Mouse (Mus musculus) embryo, embryonic 10.5 days (tissue): ENCODE measurements at regions not wholly inside any gene's neighbourhood (a gene's known extent, or its start where the extent isn't known, plus 50 kb on each side); places are given as distances from the start of the nearest gene placed in this dataset.
A peak's percentile ranks its signal among the peaks of the same experiment; 100 is the strongest.

Experiments used
- DNase-seq: peaks from one replicate; pipeline ENCODE4 v3.0.0-alpha.2; 2015; ENCODE audit warnings: low spot score

DNA sequence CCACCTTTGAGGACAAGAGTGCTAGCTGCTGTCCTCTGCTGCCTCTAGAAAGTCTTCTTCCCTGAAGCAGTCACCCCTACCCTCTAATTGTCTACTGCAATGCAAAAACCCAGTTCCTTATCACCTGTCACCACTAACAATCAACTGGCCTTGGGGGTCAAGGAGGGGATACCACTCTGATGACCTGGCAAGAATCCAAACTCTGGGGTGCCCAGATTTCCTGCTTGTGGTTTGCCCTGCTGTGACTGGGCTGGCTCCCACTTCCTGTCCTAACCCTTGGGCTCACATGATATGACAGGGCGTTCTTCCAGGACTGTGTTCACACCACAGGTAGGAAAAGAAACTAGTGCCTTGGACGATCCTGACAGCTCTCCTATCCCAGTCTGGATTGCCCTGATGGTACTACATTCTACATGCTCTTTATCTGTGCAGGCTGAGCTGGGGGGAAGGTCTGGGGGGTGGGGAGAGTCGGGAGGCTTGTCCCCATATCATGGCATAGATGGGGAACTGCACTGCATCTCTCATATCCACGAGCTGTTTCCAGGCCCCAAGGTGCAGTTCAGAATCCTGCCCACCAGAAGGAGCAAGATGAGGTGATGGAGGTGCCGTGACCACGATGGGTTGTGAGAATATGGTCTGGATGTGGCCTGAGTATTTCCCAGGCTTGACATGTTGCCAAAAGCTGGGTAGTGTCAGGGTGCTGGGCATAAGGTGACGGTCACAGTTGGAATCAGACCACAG is 81.0 kb downstream of the Maf start:
- no peak for DNase-seq

DNA sequence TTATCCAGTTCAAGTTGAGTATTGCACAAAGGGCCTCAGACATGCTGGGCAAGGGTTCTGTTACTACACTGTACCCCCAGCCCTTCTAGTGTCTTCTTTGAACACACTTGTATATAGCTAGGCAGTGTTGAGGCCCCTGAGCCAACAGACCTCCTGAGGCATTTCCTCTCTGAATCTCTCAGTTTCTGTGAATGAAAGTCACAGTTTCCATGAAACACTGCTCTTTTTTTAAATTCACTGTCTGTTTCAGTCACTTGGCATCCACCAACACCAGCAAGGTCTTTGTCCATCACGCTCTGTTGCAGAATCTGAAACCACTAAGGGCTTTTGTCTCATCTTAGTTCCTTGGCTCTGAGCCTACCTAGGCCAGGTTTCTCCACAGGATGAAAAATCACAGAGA is 82.5 kb downstream of the Maf start:
- DNase-seq: no peak

DNA sequence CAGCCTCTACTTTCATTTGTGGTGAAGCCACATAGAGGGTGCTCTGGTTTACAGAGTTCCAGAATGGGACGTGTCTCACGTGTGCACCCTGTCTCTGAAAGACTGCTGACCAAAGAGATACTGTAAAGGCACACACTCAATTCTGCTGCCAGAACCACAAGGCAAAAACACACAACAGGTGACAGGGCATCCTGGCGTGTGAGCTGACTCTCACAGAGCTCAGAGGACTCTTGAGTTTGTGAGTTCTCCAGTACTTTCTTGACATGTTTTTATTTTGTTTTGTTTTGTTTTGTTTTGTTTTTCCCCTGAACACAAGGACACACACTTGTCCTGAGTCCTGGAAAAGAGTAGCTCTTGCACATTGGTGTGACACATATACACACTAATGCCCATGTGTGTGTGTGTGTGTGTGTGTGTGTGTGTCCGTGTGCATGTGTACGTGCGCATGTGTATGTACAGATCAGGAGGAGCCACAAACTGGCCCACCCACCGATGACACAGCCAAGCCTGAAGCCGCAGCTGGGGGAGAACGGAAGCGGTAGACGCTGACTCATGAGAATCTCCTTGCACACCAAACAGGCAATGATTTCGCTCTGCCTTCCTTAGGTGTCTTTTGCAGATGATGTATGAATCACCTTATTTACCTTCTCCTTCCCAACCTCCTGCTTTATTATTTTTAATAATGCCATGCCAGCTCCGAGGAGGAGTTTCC is 89.4 kb downstream of the Maf start:
- DNase-seq: peak; percentile 5

DNA sequence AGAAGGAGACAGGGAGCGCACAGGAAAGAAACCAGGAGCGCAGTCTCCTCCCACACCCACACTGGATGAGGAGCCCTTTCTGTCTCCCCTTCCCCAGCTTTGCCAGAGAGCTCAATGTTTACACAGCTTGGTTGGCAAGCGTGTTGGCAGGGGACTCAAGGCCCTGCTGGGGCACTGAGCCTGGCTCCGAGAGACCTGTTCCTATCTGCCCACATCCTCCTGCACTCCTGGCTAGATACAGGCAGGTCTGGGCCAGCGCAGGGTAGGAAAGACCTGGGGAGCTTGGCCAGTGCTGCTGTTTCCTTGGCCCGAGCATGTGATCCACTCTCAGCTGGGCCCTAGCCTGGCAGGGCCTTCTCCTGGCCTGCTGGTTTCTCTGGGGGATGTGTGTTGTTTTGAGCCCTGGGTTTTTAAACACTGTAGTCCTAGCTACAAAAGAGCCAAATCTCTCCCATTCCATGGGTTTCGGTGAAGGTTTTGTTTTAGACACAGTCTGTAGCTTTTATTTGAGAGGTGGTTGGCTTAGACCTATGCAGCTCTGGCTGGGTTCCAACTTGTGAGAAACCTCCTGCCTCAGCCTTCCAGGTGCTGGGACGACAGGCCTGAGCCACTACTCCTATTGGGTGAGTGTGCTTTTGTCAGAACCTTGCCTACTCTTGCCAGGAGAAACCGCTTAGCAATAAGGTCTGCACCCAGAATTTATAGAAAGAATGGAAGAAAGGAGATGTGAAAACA is 90.6 kb downstream of the Maf start:
- DNase-seq: no peak

DNA sequence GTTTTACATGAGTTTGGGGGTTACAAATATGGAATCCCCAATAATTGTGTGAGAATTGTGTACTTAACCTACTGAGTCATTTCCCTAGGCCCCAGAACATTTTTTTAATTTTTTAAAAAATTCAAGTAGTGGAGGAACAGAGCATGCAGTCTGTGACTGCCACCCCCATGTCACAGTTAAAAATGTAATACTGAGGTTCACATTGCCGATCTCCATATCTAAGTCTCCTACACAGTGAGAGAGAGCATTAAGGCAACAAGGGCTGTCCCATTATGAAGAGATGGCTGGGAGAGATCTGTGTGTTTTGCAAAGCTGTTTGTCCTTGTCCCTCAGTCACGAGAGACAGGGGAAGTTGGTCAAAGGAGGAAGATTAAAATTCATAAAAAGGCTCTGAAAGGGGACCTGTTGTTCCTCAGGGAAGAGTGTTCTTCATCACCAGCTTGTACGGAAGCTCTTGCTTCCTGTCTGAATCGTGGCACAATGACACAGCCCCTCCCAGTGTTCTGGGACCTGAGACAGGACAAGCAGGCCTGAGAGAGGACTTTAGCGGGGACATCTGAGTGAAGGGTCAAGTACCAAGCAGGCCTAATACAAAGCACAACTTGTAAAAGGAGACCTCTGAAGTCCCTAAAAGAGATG is 93.5 kb downstream of the Maf start:
- DNase-seq: no peak

DNA sequence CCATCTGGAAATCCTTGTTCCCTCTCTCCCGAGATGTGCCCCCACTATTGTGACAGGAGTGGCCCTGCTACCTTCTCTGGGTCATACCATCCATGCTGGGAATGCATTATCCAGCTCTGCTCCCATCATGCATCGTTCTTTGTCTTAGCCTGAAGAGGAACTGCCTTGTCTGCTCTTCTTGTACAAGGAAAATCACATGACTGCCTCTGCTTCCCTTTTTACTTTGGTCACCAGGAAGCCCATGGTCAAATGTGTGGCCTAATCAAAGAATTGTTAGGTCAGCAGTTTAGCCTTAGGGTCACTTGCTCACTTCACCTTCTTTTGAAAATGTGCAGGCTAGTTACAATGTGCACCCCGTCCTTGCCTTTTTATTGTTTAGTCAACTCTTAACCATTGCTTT is 95.5 kb downstream of the Maf start:
- DNase-seq: no peak

DNA sequence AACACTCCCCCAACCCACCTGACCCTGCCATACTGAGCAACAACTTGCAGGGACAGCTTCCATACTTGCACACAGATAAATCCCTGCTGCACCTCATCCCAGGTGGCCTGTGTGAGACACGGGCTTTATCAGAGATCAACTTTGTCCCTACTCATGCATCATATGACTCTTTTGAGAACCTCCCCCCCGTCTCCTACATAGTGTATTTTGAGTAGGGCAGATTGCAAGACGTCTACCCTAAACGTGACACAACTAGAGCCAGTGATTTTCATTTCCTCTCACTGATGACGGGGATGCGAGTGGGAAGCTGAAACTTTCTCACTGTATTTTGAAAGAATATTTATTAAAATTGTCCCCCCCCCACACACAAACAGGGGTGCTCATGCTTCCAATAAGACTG is 107.8 kb downstream of the Maf start:
- no peak for DNase-seq

DNA sequence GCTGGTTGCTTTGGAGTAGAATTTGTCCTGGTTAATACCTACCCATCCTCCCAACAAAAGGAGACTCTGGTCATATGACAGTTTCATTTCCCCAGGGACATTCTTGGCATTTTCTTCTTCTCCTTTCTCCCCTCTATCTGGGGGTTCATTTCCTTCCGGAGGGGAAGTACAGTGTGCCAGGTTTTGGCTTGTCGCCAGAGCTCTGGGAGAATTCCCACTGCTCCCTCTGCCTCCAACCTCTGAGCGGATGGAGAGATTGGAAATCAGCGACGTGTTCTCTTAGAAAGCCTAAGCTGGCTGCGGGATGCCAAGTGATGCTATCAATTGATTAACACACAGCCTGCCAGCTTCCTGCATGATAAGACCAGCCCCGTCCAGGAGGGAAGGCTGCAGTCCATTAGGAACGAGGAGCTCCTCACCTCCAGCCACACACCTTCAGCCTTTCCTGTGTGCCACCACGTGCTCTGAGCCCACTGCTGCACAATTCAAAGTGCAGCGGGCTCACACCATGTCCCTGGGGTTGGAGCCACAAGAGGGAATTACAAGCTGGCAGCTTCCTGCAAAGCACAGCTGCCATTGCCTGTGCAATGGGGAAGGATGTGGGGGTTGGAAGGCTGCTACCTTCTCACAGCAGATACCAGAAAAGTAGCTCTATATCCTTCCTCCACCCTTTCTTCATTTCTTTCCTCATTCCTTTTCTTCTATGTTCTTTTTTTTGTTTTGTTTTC is 110.2 kb downstream of the Maf start:
- DNase-seq: no peak

DNA sequence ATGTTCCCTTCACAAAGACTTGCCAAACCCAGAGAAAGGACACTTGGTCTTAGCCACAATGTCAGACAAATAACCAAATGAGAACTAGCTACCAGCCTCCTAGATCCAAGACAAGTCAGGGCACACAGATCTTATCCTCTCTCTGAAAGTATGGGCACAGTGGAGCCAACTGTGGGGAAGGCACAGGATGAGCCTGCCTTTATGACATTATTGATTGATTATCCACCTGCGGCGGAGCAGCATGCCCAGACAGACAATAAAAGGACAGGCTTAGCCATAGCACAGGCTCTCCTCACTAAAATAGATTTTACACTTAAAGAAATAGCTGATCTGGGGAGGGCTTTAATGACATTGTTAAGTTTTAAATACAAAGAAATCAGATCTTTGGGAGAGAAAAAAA is 117.9 kb downstream of the Maf start:
- DNase-seq: no peak

DNA sequence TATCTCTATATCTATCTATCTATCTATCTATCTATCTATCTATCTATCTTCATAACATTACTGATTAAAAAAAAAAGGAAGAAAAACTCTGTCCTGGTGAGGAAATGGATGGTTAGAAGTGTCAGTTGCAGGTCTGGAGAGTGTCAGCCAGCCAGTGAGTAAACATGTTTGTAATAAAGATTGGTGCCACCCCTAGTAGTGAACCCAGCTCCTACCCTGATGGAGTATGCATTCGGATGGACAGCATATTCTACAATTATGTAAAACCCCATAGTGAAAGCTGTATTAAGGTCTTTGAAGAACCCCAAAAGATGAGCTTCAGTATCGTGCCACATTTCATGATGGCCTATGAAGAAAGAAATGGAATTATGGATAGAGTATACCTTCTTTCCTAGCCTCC is 118.5 kb downstream of the Maf start:
- no peak for DNase-seq

DNA sequence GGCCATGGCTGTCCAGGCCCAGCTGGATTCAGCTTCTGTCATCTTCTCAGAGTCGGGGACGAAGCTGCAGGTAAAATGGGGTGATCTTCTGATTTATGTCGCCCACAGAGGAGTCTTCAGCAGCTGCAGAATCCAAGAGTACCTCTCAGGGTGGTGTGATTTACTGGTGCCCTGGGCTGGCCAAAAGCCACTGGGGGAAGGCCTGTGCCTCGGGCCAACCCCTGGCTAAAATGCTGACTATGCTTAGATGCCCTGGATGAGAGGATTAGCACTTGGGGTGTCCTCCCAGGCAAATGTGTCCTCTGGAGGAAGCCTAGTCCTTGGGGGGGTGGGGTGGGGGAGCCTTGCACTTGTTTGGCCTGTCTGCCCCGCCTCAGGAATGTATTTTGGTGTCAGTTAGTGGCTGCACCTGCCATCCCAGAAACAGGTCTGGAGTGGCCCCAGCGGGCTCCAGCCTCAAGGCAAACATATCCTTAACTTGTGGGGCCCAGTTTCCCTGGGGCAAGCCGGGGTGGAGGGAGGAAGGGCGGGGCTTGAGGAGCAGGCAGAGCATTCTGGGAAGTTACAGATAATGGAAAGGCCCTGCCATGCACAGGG is 123.2 kb downstream of the Maf start:
- no peak for DNase-seq

DNA sequence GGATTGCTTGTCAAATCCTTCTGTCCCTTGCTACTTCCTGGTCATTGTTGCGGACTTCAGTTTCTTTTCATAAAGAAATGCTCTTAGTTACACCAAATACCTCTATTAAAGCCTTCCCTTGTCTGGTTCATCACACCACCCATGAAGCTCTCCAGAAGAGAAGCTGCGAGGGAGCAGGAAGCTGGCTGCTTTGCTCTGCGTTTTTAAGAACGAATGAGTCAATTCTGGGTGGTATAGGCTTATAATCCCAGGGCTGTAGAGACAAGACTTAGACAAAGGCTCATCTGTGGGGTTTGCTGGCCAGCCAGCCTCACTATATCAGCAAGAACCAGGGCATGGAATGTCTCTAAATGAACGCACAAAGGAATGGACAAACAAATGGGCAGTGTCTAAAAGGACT is 124.4 kb downstream of the Maf start:
- no peak for DNase-seq

DNA sequence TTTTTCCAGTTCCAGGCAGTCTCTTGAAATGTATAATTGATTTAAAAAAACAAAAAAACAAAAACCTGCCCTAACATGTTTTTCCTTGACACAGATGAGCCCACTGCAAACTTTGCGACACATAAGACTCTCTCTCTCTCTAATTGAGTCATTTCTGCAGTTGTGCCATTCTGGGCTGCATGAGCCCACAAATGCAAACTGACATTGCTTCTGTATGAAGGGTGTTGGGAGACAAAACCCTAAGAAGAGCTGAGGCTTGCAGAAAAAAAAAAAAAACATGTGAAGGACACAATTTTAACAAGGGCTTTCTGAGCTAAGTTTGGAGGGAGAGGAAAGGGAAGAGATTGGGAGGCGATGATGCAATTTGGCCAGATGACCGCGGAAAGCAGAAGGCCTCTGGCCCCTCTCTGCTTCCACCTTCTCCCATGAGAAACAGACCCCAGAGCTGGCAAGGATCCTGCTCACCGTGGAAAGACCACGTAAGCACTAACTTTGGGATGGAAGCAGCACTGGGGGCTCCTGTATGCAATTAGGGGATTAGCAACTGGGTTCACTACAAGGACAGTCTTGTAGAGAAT is 125.6 kb downstream of the Maf start:
- DNase-seq: no peak

DNA sequence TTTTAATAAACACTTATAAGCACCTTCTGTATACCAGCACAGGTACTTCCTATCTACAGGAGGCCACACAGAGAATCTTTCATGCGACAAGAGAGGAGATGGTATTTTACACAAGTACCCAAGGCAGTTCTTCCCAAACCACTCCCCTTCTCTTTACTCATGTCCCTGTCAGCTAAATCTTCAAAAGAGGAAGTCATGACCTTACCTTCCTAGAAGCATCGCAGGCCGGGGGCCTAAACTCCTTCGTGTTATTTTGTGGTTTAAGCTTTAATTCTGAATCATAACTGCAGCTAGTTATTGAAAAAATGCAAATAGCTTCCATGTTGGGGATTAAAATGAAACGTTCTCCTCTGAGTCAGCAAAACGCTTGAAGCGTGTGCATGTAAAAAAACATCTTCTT is 139.2 kb downstream of the Maf start:
- DNase-seq: no peak

DNA sequence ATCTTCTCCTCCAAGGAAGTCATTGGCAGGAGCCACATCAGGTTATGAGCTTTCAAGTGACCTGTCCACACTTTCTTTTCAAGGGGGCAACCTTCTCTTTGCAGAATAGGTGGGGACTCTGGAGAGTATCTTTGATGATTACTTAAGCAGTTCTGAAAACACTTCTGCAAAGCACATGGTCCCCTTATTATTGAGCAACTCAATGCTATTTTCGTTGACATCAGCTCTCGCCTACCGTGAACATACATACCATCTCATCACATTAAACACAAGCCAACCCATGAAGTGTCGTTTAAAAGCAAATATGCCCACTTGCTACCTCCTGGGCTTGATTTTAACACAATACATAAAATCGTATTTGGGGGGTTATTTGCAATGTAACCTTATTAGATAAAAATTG is 141.8 kb downstream of the Maf start:
- DNase-seq: no peak

DNA sequence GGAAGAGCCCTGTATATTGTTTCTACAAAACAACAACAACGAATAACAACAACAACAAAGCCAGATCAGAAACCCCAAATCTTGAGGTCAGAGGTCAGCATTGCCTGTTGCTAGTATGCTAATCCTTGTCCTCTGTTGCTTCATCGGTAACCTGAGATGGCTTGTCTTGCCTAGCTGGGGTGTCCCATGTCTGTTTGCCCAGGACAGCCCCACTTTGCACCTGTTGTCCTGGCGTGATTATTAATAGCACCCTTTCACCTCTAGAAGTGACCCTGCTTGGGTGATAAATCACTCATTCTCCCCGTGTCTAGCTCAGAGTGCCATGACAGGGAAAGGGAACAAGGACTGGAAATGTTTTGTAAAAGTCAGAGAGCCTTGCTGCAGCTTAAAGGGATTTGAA is 145.2 kb downstream of the Maf start:
- peak; percentile 39 for DNase-seq

DNA sequence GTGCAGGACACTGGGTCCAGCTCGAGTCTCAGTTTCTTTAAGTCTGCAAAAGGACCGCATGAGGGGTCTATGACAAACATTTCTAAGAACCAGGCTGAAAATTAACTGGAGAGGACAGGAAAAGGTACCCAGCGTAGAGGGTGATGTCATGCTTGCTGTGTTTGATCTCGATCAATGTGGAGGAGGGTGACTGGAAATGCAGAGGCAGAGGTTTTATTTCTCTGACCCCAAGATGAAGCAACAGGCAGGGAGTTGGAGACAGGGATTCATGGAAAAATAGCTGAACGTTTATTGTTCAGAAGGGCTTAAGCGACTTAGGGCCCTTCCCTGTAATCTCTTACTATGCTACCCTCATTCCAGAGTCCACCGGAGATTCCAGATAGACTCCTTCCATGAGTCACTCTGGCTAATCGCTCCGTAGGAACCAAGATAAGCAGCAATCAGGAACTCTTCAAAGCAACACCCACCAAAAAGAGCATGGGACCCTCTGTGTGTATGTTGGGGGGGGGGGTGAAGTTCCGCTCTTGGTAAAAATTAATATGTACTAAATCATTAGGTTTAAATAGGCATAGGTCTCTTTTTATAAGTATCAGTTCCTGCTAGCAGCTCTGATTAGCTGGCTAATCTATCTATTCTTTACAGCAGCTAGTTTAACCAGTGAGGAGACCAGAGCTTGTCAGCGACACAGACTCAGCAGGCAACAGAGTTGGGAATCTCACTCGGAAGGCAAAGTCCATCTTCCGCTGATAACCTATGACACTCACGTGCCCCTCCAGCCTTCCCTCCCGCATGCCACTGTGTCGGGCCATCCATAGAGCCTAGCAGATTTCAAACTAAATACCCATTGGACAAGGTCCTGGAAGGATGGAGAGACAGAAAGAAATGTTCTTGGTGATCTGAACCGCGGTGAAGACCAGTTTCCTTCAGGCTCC is 146.3 kb downstream of the Maf start:
- no peak for DNase-seq

DNA sequence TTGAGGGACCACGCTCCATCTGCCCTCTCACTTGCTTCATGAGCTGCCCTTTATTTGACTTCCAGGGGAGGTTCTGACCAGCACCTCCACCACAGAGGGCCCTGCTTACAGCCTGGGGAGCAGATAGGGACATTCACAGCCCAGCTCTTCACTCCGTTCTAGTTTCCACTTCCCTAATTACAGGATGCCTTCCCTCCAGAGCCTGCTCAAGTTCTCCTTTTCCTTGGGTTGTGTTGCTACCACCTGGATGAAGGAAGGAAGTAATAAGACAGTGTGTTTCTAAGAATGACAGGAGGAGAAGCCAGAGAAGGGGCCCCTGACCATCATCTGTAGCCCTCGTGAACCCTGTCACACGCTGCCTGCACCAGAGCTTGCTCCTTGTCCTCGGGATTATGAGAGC is 152.1 kb downstream of the Maf start:
- DNase-seq: no peak

DNA sequence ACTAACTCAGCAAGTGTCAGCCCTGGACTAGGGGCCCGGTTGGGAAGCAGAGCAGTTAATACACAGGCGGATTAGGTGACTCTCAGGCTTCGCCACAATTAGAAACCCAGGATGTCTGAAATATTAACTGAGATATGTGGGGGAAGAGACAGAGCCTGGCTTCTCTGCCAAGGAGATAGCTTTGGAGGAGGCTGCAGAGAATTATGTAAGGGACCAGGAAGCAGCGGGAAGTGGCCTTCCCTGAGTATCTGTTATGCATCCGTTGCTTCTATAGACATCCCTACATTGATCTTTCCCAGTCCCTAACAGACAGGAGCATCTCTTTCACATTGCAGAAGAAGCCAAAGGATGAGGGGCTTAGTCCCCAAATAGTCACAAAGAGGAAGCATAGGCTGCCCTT is 153.4 kb downstream of the Maf start:
- no peak for DNase-seq

DNA sequence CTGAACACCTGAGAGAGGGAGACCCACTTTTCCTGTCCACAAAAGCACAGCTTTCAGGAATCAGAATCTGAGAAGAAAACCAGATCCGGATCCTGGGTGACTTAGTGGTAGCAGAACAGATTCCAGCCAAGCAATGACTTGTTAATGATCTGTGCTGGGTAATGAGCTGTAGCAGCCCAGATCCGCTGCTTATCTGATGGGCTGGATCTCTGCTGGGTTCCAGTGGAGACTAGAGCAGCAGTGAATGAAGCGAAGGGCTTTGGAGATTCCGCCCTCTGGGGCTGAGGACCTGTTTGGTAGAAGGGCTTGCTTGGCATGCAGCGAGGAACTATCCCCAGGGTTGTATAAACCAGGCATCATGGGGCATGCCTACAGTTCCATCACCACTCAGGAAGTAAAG is 156.3 kb downstream of the Maf start:
- no peak for DNase-seq
